In the genomic region with DNA sequence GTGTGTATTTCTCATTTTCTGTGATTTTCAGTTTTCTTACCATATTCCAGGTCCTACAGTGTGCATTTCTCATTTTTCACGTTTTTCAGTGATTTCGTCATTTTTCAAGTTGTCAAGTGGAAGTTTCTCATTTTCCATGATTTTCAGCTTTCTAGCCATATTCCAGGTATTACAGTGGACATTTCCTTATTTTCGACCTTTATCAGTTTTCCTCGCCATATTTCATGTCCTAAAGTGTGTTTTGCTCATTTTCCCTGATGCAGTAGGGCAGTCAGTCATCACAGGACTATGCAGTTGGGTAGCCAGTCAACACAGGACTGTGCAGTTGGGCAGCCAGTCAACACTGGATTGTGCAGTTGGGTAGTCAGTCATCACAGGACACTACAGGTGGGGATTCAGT, we compare ENCODE assay signal across 20 mouse cellular contexts. TPM values are rescaled to one million over a fixed set of nuclear protein-coding genes. Genes with fewer than 3 reads are reported as not detected.
A peak's percentile ranks its signal among the peaks of the same experiment; 100 is the strongest.
DNase-seq lines count a peak whose midpoint lies in the region.
"Had no signal": no experiment of that assay in that cellular context is flagged by ENCODE, and none has a peak within 500 bp of the region (broad histone marks: within the 10 kb centered on the region; RNA-seq: fewer than 3 reads in every experiment).

No protein-coding gene starts in this region.

- WGBS in large intestine, adult 2 months, result 64% methylated on average over 4 of the region's 4 CpGs

- DNase-seq in 416B (ENCODE audit: low read depth), result peak; percentile 21
- DNase-seq in MEL-GATA-1-ER (ENCODE audit: extremely low read depth, low read depth), result peak; percentile 20
- DNase-seq in adipocyte (ENCODE audit: low spot score), result peak; percentile 28
- peak; percentile 1 for DNase-seq in embryo, embryonic 11 days
- peak; percentile 68 for DNase-seq in forelimb bud, embryonic 11.5 days (ENCODE audit: low read depth, low spot score)
- peak; percentile 1 for DNase-seq in large intestine, adult 2 months (ENCODE audit: low read depth, low spot score)
- peak; percentile 13 for DNase-seq in neural tube, embryonic 10.5 days (ENCODE audit: extremely low spot score, low spot score)
- peak; percentile 3 for DNase-seq in thymus, postnatal 0 days (ENCODE audit: low spot score)

RNA-seq across cellular contexts. Expression of a gene that starts 1.5 kb away (rescaled TPM):
- not detected in 2 replicates for polyA plus RNA-seq in large intestine, adult 2 months (2012; rRNA removed)
- polyA plus RNA-seq in thymus, postnatal 0 days (2015; fragmentation: Nextera tagmentation; extraction: Ambion mirVana), result not detected in 2 replicates
- polyA plus RNA-seq: CD4-positive, CD25-positive, alpha-beta regulatory T cell, adult 4 months; cortical plate, adult 2 months; forebrain, embryonic 12.5 days; heart, embryonic 13.5 days; hindbrain, embryonic 15.5 days; kidney, embryonic 16.5 days; limb, embryonic 11.5 days; liver, embryonic 12.5 days; lung, embryonic 14.5 days; neural tube, embryonic 12.5 days; spleen, adult 2 months; stomach, embryonic 15.5 days had no signal

RNA-seq across cellular contexts. Expression of a gene that starts 3.8 kb away (rescaled TPM):
- not detected in 2 replicates for polyA plus RNA-seq in large intestine, adult 2 months (2012; rRNA removed)
- polyA plus RNA-seq in thymus, postnatal 0 days (2015; fragmentation: Nextera tagmentation; extraction: Ambion mirVana), result not detected in 2 replicates
- polyA plus RNA-seq: CD4-positive, CD25-positive, alpha-beta regulatory T cell, adult 4 months; cortical plate, adult 2 months; forebrain, embryonic 12.5 days; heart, embryonic 13.5 days; hindbrain, embryonic 15.5 days; kidney, embryonic 16.5 days; limb, embryonic 11.5 days; liver, embryonic 12.5 days; lung, embryonic 14.5 days; neural tube, embryonic 12.5 days; spleen, adult 2 months; stomach, embryonic 15.5 days had no signal

RNA-seq across cellular contexts. Expression of a gene that starts 12.9 kb away (rescaled TPM):
- not detected in 2 replicates for polyA plus RNA-seq in large intestine, adult 2 months (2012; rRNA removed)
- not detected in 2 replicates for polyA plus RNA-seq in thymus, postnatal 0 days (2015; fragmentation: Nextera tagmentation; extraction: Ambion mirVana)
- polyA plus RNA-seq: cortical plate, adult 2 months; kidney, embryonic 16.5 days; limb, embryonic 11.5 days; liver, embryonic 12.5 days; spleen, adult 2 months; stomach, embryonic 15.5 days had no signal

RNA-seq across cellular contexts. Expression of a gene that starts 14.8 kb away (rescaled TPM):
- not detected in 2 replicates for polyA plus RNA-seq in large intestine, adult 2 months (2012; rRNA removed)
- 0.52 TPM in 1 of 2 replicates, not detected in the other for polyA plus RNA-seq in thymus, postnatal 0 days (2015; fragmentation: Nextera tagmentation; extraction: Ambion mirVana)
- polyA plus RNA-seq: kidney, embryonic 16.5 days; limb, embryonic 11.5 days; liver, embryonic 12.5 days; spleen, adult 2 months; stomach, embryonic 15.5 days had no signal

RNA-seq across cellular contexts. Expression of a gene that starts 21.0 kb away (rescaled TPM):
- polyA plus RNA-seq in large intestine, adult 2 months (2012; rRNA removed), result not detected in 2 replicates
- 0.21 TPM in 1 of 2 replicates, not detected in the other for polyA plus RNA-seq in thymus, postnatal 0 days (2015; fragmentation: Nextera tagmentation; extraction: Ambion mirVana)
- polyA plus RNA-seq: cortical plate, adult 2 months; forebrain, embryonic 12.5 days; hindbrain, embryonic 15.5 days; limb, embryonic 11.5 days; liver, embryonic 12.5 days; lung, embryonic 14.5 days; spleen, adult 2 months; stomach, embryonic 15.5 days had no signal

Comparison
In these comparisons a context has a peak if more than half of its experiments do, and no peak if none do; other contexts are left out.
1. Peak in every context shown above with its lines: DNase-seq.
2. DNase-seq: peak in every context shown above with its lines; median percentile 68 in forelimb bud, embryonic 11.5 days; 28 in adipocyte; 21 in 416B; 20 in MEL-GATA-1-ER; 13 in neural tube, embryonic 10.5 days; 3 in thymus, postnatal 0 days; 1 in embryo, embryonic 11 days; 1 in large intestine, adult 2 months.